Mouse (Mus musculus) common myeloid progenitor, adult 5-6 weeks (primary cell): Measurements from ENCODE around the gene Lrrc75b. TPM values are rescaled to one million over a fixed set of nuclear protein-coding genes. Genes with fewer than 3 reads are reported as not detected.
A peak's percentile ranks its signal among the peaks of the same experiment; 100 is the strongest.
"Not testable (repeated sequence)": the region's sequence is repeated elsewhere in the genome, so short reads cannot be mapped to it uniquely, and the experiment has no call there.

Source experiments
- ATAC-seq: replicated peaks from 2 replicates; pipeline ENCODE4 v1.8.0; 2016; ENCODE audit warnings: low read depth, mild to moderate bottlenecking, moderate TSS enrichment, inconsistent platforms; ENCODE audit not compliant: poor library complexity, severe bottlenecking
- total RNA-seq: library from RNA; stranded (forward); fragments of 200-1000, 187-1606 nt; gene quantifications from 2 replicates; pipeline ENCODE4 v1.2.3, GENCODE M21; 2017

Lrrc75b gene
- total RNA-seq, 1 experiment from 2014 or later, result not detected

- not testable (repeated sequence) for ATAC-seq
Observed at GRCm38 (mm10) chr10:75505928-75506327, 54.2 kb downstream of the Lrrc75b start.

- ATAC-seq, result no peak; the same call in 1 of the 2 replicates
Observed at GRCm38 (mm10) chr10:75505130-75505495, 55.0 kb downstream of the Lrrc75b start.

- peak; percentile 91 for ATAC-seq
Observed at GRCm38 (mm10) chr10:75504234-75505129, 55.6 kb downstream of the Lrrc75b start.

- 0 out of 2 replicates have a peak, but pooled peaks have one; percentile 23 for ATAC-seq
Observed at GRCm38 (mm10) chr10:75503692-75504091, 56.4 kb downstream of the Lrrc75b start.

GRCm38 (mm10) chr10:75501641-75502040 lies 58.5 kb downstream of the Lrrc75b start:
- no peak for ATAC-seq

DNA sequence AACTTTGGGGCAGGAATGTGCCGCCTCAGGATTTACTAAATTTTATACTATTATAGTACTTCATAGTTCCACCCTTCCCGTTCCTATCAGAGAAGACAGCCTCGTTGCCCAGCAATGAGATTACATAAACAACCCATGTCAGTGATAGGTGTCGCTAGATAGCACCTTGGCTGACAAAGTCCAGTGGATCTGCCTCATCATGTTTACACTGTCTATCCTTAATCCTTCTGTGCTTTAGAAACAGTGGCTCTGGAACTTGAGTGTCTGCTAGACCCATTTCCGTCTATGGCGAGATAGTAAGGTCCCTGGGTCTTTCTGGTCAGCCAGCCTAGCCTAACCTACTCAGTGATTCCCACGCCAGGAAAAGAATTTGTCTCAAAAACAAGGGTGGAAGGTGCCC lies 59.8 kb downstream of the Lrrc75b start:
- no peak for ATAC-seq

Other genes starting within 250 kb of the Lrrc75b start
- gene Adora2a, start 243.5 kb downstream of the Lrrc75b start, total RNA-seq, result 4.4 and 6.2 TPM in 2 replicates
- gene Upb1, start 159.2 kb downstream of the Lrrc75b start, total RNA-seq, result 0.27 TPM in 1 of 2 replicates, not detected in the other
- gene Snrpd3, start 42.8 kb downstream of the Lrrc75b start, total RNA-seq, result 82.7 and 123 TPM in 2 replicates
- 11.5 and 13.3 TPM in 2 replicates for gene Gucd1, start 42.4 kb downstream of the Lrrc75b start, total RNA-seq
- gene Ggt1, start 1.3 kb upstream of the Lrrc75b start, total RNA-seq, result 0.23 TPM in 1 of 2 replicates, not detected in the other
- 4.6 and 7.8 TPM in 2 replicates for gene Ggt5, start 29.0 kb upstream of the Lrrc75b start, total RNA-seq
- gene Susd2, start 83.7 kb upstream of the Lrrc75b start, total RNA-seq, result 0.59 TPM in 1 of 2 replicates, not detected in the other
- 23.0 and 38.6 TPM in 2 replicates for gene Cabin1, start 204.0 kb upstream of the Lrrc75b start, total RNA-seq
- 36.5 and 63.9 TPM in 2 replicates for gene Ddt, start 213.1 kb upstream of the Lrrc75b start, total RNA-seq
- not detected in 2 replicates for gene Gm20441, start 220.6 kb upstream of the Lrrc75b start, total RNA-seq
- 2.3 and 7.5 TPM in 2 replicates for gene Gstt3, start 221.1 kb upstream of the Lrrc75b start, total RNA-seq
- 0.63 and 0.96 TPM in 2 replicates for gene Gstt1, start 238.3 kb upstream of the Lrrc75b start, total RNA-seq